Mouse (Mus musculus) telencephalon, adult 2 months (tissue): ENCODE measurements around the gene Nceh1.
"Not testable (repeated sequence)": the region's sequence is repeated elsewhere in the genome, so short reads cannot be mapped to it uniquely, and the experiment has no call there.

Experiments used
- DNase-seq: peaks from one replicate; pipeline ENCODE4 v3.0.0-alpha.2; 2011; ENCODE audit warnings: low read depth, low spot score

Nceh1 gene

GRCm38 (mm10) chr3:27228530-27229309 is 46.0 kb downstream of the Nceh1 start:
- DNase-seq: no peak

DNA sequence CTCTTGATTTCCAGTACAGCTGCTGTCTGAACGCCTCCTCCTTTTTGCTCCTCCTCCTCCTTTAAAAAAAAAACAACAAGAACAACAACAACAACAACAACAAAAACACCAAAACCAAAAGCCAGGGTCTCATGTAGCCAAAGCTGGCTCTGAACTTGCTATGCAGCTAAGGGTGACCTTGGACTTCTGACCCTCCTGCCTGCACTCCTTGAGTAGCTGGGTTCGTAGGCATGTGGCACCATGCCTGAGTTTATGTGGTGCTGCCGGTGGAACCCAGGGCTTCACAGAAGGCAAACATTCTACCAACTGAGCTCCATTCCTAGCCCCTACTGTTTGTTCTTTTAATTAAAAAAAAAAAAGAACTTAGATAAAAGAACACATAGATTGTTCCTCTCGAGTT is 50.6 kb downstream of the Nceh1 start:
- DNase-seq: no peak

GRCm38 (mm10) chr3:27233841-27234240 is 51.1 kb downstream of the Nceh1 start:
- DNase-seq: no peak

GRCm38 (mm10) chr3:27234976-27235375 is 52.2 kb downstream of the Nceh1 start:
- DNase-seq: no peak

- DNase-seq: peak; percentile 29
Measured at GRCm38 (mm10) chr3:27237226-27237625, 54.5 kb downstream of the Nceh1 start.

DNA sequence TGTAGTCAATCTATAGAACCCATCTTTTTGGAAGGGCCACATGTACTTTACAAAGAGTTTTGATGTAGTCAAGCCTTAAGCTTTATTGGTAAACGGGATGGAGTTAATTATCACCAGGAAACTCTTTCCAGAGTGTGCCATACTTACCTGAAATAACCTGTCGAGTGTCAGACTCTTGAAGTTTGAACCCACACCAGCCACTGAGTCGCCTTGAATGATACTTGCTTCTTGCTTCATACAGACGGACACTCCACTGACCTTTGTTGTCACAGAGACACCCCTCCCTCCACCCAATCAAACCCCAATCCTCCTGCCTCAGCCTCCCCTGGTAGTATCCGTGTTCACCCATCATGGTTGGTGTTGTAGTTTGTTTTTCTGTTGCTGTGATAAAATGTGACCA is 55.8 kb downstream of the Nceh1 start:
- no peak for DNase-seq

GRCm38 (mm10) chr3:27239568-27239967 is 56.8 kb downstream of the Nceh1 start:
- DNase-seq: no peak

GRCm38 (mm10) chr3:27241864-27242263 is 59.1 kb downstream of the Nceh1 start:
- no peak for DNase-seq

DNA sequence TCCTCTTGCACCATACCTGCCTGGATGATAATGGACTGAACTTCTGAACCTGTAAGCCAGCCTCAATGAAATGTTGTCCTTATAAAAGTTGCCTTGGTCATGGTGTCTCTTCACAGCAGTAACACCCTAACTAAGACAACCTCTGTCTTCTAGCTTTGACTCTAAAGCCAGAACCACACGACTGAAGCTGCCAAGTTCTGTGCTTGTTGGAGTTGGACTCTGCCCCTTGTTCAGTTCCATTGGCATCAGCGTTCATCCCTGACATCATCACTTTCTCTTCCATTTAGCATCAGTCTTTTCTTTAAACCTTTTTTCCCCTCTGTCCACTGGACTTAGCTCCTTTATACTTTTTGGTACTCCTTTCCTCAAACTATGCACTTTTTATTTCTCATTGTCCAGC is 63.4 kb downstream of the Nceh1 start:
- DNase-seq: no peak

- DNase-seq: no peak
Measured at GRCm38 (mm10) chr3:27247785-27248184, 65.0 kb downstream of the Nceh1 start.

DNA sequence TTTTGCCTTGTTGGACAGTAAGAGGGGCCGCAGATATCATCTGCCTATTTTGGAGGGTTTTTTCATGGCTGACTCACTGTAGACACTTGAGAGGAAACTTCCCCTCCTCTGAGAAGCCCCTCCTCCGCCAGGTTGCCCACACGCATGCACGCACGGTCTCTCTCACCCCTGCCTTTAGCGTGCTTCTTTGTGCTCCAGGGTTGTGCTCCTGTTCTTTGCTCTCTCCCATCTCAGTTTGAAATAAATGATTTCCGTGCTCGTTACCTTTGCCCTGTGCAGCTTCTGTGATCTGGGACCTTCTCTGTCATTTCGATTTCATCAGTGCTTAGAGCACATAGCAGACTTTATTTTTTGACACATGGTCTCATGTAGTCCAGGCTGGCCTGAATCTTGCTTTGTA is 66.3 kb downstream of the Nceh1 start:
- DNase-seq: no peak

DNA sequence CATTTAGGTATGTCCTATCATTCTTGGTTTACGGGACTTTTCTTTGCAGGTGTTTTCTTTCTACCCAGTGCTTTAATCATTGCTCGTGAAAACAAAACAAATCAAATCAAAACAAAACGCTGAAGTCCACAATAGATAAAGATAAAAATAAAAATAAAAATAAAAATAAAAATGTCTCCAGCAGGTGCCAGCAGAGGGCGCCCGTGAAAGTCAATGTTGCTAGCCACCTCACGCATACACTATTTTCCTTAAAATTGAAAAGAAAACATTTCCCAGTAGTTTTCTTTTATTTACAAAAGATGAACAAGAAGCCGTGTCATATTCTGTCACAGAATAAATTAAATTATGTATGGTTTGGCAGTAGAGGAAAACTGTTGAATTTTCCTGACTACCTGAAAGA is 68.2 kb downstream of the Nceh1 start:
- DNase-seq: no peak

DNA sequence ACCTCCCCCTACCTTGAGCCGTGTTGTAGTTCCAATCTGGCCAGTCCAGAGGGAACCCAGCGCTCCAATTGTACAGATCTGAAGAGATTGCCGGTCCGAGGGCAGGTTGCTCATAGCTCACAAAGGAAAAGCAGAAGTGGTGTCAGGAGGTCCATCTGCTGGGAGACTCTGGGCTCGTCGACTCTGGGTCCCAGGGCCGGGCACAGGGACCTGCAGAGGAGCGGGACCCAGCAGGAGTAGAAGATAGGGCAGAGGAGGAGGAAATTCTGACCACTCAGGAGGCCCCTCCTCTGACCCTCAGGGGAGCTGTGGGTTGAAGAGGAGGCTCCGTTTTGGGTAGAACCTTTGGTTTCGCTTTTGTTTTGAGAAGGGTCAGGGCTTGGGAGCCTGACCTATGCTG is 75.7 kb downstream of the Nceh1 start:
- no peak for DNase-seq

GRCm38 (mm10) chr3:27260393-27260792 is 77.6 kb downstream of the Nceh1 start:
- no peak for DNase-seq

DNA sequence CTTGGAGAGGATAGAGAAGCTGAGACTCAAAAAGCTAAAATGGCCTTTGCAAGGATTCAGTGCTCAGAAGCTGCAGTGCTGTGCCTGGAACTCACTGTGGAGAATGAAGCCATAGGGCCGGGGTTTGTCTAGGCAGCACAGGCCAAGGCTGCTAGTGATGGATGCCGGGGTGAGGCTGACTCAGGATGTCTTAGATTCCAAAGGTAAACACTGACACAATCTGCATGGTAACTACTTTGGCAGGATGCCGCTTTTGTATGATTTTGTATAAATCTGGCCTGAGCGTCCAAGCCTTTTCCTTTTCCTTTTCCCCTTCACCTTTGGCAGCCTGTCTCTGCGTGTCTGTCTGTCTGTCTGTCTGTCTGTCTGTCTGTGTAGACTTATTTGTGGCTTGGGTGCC is 84.6 kb downstream of the Nceh1 start:
- no peak for DNase-seq

GRCm38 (mm10) chr3:27267887-27268286 is 85.1 kb downstream of the Nceh1 start:
- no peak for DNase-seq

- no peak for DNase-seq
Measured at GRCm38 (mm10) chr3:27269151-27269550, 86.4 kb downstream of the Nceh1 start.

GRCm38 (mm10) chr3:27270160-27270962 is 87.6 kb downstream of the Nceh1 start:
- DNase-seq: no peak

GRCm38 (mm10) chr3:27272926-27273745 is 90.4 kb downstream of the Nceh1 start:
- no peak for DNase-seq

DNA sequence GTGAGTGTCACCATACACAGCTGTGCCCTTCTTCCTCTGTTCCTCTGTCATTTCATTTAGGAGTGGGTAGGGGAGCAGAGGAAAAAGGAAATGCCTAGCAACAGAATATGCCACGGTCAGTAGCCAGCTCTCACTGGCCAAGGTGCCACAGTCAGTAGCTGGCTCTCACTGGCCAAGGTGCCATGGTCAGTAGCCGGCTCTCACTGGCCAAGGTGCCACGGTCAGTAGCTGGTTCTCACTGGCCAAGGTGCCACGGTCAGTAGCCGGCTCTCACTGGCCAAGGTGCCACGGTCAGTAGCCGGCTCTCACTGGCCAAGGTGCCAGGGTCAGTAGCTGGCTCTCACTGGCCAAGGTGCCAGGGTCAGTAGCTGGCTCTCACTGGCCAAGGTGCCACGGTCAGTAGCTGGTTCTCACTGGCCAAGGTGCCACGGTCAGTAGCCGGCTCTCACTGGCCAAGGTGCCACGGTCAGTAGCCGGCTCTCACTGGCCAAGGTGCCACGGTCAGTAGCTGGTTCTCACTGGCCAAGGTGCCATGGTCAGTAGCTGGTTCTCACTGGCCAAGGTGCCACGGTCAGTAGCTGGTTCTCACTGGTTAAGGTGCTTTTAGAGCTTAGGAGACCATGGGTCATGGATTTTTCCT is 96.6 kb downstream of the Nceh1 start:
- DNase-seq: not testable (repeated sequence)

DNA sequence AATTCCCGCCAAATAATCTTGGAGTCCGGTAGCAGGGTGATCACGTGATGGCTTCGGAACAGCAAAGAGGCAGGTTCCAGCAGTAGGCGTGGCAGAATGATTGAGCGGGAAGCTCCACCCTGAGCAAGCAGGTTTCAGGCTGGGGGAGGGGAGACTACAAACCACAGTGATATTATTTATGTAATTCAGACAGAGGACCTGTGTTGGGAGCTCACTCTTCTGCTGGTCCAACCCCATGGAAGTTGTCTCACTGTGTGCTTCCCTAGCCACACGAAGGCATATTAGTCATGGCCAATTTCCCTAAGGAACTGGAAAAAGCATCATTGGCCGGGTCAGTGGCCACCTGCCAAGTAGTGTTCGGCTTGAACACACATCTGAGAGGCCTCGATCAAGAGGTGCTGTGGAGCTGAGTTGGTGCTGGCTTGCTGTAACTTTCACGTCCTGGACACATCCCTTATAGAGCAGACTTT is 97.5 kb downstream of the Nceh1 start:
- DNase-seq: no peak
